Mouse (Mus musculus) testis, adult 2 months (tissue): ENCODE measurements around the gene 6430571L13Rik.

ENCODE experiments used
- CTCF ChIP-seq: fragments of 200-500 bp; IDR thresholded peaks from 2 replicates; pipeline ENCODE4 v1.5.1; 2012; ENCODE audit warnings: low read depth, mild to moderate bottlenecking, inconsistent platforms, low read length, moderate library complexity; ENCODE audit not compliant: control insufficient read depth, insufficient read depth, insufficient replicate concordance
- POLR2A ChIP-seq: fragments of 200-500 bp; IDR thresholded peaks from 2 replicates; pipeline ENCODE4 v1.6.1; 2012; ENCODE audit warnings: low read depth, mild to moderate bottlenecking, inconsistent platforms, low read length, moderate library complexity; ENCODE audit not compliant: control insufficient read depth

GRCm38 (mm10) chr9:107347586-107348183 is 7.3 kb downstream of the 6430571L13Rik start:
- no peak for TF ChIP-seq CTCF
- TF ChIP-seq POLR2A, result no peak
